Mouse (Mus musculus) midbrain, embryonic 16.5 days (tissue): ENCODE measurements around the gene Gm10272. TPM values are rescaled to one million over a fixed set of nuclear protein-coding genes. Genes with fewer than 3 reads are reported as not detected.
A peak's percentile ranks its signal among the peaks of the same experiment; 100 is the strongest.
"Not testable (repeated sequence)": the region's sequence is repeated elsewhere in the genome, so short reads cannot be mapped to it uniquely, and the experiment has no call there.

ENCODE experiments used
- ATAC-seq: fragments of 200-750 bp; cut with Nextera tagmentation; 2 replicates; pipeline ENCODE4 v1.8.0; 2017; ENCODE audit warnings: moderate TSS enrichment
- H3K27ac ChIP-seq: fragments of 300-500 bp; sonication (generic); 2 replicates; pipeline ENCODE4 v1.5.1; 2014; ENCODE audit warnings: mild to moderate bottlenecking, low read length, mixed read lengths
- H3K27me3 ChIP-seq: fragments of 300-500 bp; sonication (generic); 2 replicates; pipeline ENCODE4 v1.6.1; 2014; ENCODE audit warnings: low read depth, low read length, mixed read lengths; ENCODE audit not compliant: control insufficient read depth, insufficient read depth
- H3K36me3 ChIP-seq: fragments of 300-500 bp; sonication (generic); 2 replicates; pipeline ENCODE4 v1.6.1; 2014; ENCODE audit warnings: mild to moderate bottlenecking, low read length, moderate library complexity, mixed read lengths; ENCODE audit not compliant: control insufficient read depth, insufficient read depth
- H3K4me1 ChIP-seq: fragments of 300-500 bp; sonication (generic); 2 replicates; pipeline ENCODE4 v1.6.1; 2014; ENCODE audit warnings: mild to moderate bottlenecking, low read length, mixed read lengths; ENCODE audit not compliant: control insufficient read depth, insufficient read depth
- H3K4me2 ChIP-seq: fragments of 300-500 bp; sonication (generic); 2 replicates; pipeline ENCODE4 v1.6.1; 2014; ENCODE audit warnings: mild to moderate bottlenecking, low read length, mixed read lengths
- H3K4me3 ChIP-seq: fragments of 300-500 bp; sonication (generic); 2 replicates; pipeline ENCODE4 v1.5.1; 2014; ENCODE audit warnings: low read depth, mild to moderate bottlenecking, low read length, moderate library complexity, mixed read lengths
- H3K9ac ChIP-seq: fragments of 300-500 bp; sonication (generic); 2 replicates; pipeline ENCODE4 v1.6.1; 2014; ENCODE audit warnings: low read depth, low read length, mixed read lengths
- H3K9me3 ChIP-seq: fragments of 300-500 bp; sonication (generic); replicated peaks from 2 replicates; pipeline ENCODE4 v1.6.1; 2014; ENCODE audit warnings: mild to moderate bottlenecking, low read length, mixed read lengths; ENCODE audit not compliant: control insufficient read depth, poor library complexity, severe bottlenecking
- WGBS: fragments of 180-500 bp; shearing (Covaris S2); extraction: QIAGEN DNeasy Blood & Tissue Kit; methylation state at CpG from one replicate; pipeline ENCODE4 v1.1.7; 2014; 5-methylcytosine and 5-hydroxymethylcytosine counted together
- polyA plus RNA-seq: library from polyadenylated mRNA; unstranded; fragments of >200 nt; fragmentation: Nextera tagmentation; extraction: Ambion mirVana; gene quantifications from 2 replicates; pipeline ENCODE4 v1.2.1, GENCODE M21; 2015

Gene Gm10272
- polyA plus RNA-seq, 1 experiment from 2014 or later, result not detected

DNA sequence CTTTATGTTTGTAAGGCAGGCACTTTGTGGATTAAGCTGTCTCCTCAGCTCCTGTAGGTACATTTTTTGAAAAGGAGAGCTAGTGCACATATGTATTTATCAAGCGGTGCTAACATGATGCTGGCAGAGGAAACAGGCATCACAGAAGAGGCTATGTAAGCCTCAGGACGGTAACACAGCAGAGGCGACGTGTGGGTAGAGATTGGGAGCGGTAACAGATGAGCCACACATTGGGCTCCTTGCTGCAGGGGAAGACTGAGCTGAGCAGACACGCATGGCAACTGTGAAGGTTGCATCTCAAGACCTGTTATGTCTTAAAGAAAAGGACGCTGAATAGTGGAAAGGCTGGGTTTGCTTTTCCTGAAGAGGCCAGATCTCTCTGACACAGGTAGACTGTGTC lies 23.4 kb upstream of the Gm10272 start:
- Histone ChIP-seq H3K9me3 (no peaks in the 10 kb centered on the region), H3K4me3 (no peak overlapping the region), H3K4me2 (no peak overlapping the region), H3K27ac (no peak overlapping the region), H3K4me1 (peaks cover 6% of the 10 kb centered on the region; the same call in 1 of the 2 replicates), H3K36me3 (no peaks in the 10 kb centered on the region), H3K9ac (no peak overlapping the region), H3K27me3 (peaks cover 23% of the 10 kb centered on the region)
- 75% methylated on average over 7 of the region's 7 CpGs for WGBS
- no peak for ATAC-seq

DNA sequence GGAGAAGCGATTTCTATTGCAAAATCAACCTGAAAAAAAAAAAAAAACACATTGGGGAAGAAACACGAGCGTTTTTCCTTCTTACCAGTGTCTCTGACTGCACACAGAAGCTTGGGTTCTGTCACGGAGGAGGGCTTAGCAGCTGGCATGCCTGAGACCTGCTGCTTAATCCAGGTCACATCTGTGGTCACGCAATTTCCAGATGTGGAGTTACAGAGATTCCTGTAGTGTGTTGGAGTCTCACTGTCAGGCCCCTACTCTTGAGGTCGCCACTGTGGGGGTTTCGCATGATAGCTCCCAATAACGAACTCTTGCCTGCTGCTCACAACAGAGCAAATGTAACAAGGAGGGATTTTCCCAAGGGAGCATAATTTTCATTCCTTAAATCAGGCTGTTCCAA lies 22.2 kb upstream of the Gm10272 start:
- Histone ChIP-seq H3K27ac (no peak overlapping the region), H3K36me3 (no peaks in the 10 kb centered on the region), H3K4me3 (no peak overlapping the region), H3K4me2 (no peak overlapping the region), H3K9me3 (no peaks in the 10 kb centered on the region), H3K9ac (no peak overlapping the region), H3K4me1 (peaks cover 6% of the 10 kb centered on the region; the same call in 1 of the 2 replicates), H3K27me3 (peaks cover 17% of the 10 kb centered on the region)
- no peak for ATAC-seq
- 31% methylated on average over 8 of the region's 8 CpGs for WGBS

DNA sequence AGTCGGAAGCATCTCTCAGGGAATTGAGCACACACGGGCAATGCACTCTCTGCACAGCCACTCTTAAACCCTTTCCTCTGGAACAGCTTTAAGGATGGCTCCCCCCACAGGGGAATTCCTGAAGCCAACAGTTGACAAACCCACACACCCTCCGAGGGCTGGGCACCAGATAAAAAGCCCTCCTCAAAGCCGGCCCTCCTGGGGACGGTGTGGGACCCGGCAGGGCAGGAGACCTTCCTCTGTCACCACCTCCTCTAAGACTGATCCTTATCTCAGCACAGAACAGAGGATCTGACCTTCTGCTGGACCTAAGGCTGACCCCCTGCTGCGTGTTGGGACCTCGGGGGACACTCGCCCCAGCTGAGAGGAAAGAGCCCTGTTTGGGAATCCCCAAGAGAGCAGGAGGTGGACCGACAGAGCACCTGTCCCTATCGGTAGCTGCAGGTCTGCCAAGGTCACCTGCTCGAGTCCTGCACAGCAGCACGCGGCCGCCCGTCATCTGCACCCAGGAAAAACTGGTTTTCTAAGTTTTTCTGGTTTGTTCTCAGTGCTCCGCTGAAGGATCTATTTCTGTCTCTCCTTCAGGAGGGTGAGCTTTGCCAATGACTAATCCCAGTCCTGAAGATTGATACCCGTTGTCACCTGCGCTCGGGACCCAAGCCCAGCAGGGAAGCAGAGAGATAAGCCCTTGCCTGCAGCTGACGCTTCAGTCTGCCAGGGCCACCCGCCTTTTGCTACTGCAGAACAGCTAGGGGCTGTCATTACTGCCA lies 20.3 kb upstream of the Gm10272 start, which contains the start of gene Tspear:
TSS of gene Tspear (plus strand) at position 675 of the 770 bp plus-strand sequence.
- peaks cover 9% of the 10 kb centered on the region; the same call in 1 of the 2 replicates for H3K4me1 ChIP-seq

DNA sequence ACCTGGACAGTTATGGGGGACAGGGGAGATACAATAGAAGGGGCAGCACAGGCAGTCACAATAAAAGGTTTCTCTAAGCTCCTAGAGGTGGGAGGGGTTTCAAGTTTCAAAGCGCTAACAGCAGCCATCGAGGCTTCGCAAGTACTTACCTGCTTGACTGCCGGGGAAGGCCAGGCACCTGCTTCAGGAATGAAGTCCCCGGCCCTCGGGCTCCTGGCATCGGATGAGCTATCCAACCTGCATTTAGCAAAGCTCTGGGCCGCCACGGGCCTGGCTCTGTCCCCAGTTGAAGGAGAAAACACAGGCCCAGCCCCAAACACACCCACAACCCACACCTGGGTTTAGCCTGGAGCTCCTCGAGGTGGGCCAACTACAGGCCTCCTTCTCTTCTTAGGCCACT lies 19.4 kb upstream of the Gm10272 start:
- Histone ChIP-seq H3K27ac (no peak overlapping the region), H3K27me3 (peaks cover 17% of the 10 kb centered on the region), H3K4me2 (no peak overlapping the region), H3K9ac (no peak overlapping the region), H3K9me3 (no peaks in the 10 kb centered on the region), H3K4me1 (peaks cover 9% of the 10 kb centered on the region; the same call in 1 of the 2 replicates), H3K4me3 (no peak overlapping the region), H3K36me3 (no peaks in the 10 kb centered on the region)
- WGBS, result 36% methylated on average over 10 of the region's 10 CpGs
- no peak for ATAC-seq

More for the DNA sequence above, 20.3 kb upstream of the Gm10272 start, which contains the start of gene Tspear:
- ATAC-seq, result no peak
- Histone ChIP-seq H3K36me3 (no peaks in the 10 kb centered on the region), H3K4me3 (no peak within 1 kb of the TSS), H3K4me2 (no peak within 1 kb of the TSS), H3K9me3 (no peaks in the 10 kb centered on the region), H3K27me3 (peaks cover 17% of the 10 kb centered on the region), H3K27ac (no peak within 1 kb of the TSS), H3K9ac (no peak within 1 kb of the TSS)
- WGBS, result 10% methylated on average over 22 of the region's 22 CpGs

DNA sequence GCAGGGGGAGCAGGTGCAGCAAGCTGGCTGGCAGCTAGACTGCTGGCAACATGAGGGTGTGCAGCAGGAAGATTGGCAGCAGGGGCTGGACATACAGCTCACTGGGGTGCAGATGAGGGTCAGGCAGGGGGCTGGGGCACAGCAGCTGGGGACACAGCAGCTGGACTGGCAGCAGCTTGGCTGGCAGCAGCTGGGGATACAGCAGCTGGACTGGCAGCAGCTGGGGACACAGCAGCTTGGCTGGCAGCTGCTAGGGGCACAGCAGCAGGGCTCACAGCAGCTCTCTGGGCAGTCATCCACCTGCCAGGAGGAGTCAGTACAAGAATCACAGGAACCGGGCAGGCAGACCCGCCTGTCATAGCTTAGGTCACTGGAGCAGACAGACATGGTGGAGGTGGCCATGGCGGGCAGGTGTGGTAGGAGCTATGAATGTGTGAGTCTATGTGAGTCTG lies 16.0 kb upstream of the Gm10272 start, which contains the start of gene Gm19402:
TSS of gene Gm19402 (minus strand) at position 402 of the 452 bp plus-strand sequence.
- H3K9me3 ChIP-seq, H3K27ac ChIP-seq, H3K36me3 ChIP-seq, ATAC-seq, H3K4me3 ChIP-seq, H3K4me1 ChIP-seq, H3K4me2 ChIP-seq: not testable (repeated sequence)
- Histone ChIP-seq H3K9ac (0 out of 2 replicates have a peak within 1 kb of the TSS, but pooled peaks have one; percentile 13), H3K27me3 (peaks cover 17% of the 10 kb centered on the region)
- WGBS, result 64% methylated on average over 3 of the region's 3 CpGs

DNA sequence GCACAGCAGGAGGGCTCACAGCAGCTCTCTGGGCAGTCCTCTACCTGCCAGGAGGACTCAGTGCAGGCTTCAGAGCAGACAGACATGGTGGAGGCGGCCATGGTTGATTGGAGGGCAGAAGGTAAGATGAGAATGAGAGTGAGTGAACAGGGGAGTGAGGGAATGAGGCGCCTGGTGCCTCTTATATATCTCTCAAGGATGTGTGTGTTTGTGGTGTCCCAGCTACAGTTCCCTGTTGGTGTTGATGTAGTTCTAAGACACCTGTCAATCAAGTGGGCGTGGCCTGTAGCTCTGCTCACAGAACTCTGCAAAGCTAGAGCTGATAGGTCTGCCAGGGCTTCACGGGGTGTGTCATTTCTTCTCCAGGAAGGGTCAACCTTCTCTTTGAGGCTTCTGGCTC lies 9.3 kb upstream of the Gm10272 start, which contains the start of gene Gm9508:
TSS of gene Gm9508 (minus strand) at position 101 of the 400 bp plus-strand sequence.
- Histone ChIP-seq H3K27me3 (no peaks in the 10 kb centered on the region), H3K36me3 (no peaks in the 10 kb centered on the region), H3K4me2 (no peak within 1 kb of the TSS), H3K27ac (no peak within 1 kb of the TSS), H3K9ac (no peak within 1 kb of the TSS), H3K4me1 (no peaks in the 10 kb centered on the region), H3K9me3 (no peaks in the 10 kb centered on the region; the same call in 1 of the 2 replicates), H3K4me3 (no peak within 1 kb of the TSS)
- no peak for ATAC-seq
- WGBS, result 45% methylated on average over 4 of the region's 4 CpGs

DNA sequence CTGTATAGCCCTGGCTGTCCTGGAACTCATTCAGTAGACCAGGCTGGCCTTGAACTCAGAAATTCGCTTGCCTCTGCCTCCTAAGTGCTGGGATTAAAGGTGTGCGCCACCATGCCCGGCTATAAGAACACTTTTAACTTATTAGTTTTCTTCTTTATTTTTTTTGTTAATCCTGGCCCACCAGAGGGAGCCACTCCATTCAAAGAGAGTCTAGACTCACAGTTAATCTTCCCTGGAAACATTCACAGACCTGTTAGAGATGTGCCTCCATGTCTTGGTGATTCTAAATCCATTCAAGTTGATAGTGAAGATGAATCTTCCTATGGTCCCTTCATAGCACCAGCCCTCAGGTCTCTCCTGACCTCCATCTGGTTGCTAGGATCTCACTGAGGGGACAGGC lies 3.4 kb downstream of the Gm10272 start:
- H3K4me3 ChIP-seq, result no peak overlapping the region
- WGBS, result 74% methylated on average over 3 of the region's 3 CpGs
- no peak for ATAC-seq

DNA sequence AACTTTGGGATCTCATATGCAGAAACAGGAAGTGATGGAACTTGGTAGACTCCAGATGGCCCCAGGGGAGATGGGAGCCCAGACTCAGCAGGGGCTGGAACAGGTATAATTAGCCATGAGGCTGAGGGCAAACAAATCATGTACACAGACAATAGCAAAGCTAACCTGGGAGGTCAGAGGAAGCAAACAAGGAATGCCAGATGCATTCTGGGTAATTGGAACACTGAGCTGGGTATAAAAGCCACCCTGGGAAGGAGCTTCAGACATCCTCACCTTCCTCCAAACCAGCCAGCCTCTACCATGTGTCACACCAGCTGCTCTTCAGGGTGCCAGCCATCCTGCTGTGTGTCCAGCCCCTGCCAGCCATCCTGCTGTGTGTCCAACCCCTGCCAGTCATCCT lies 4.7 kb downstream of the Gm10272 start, which contains the start of gene Gm10024:
TSS of gene Gm10024 (plus strand) at position 301 of the 400 bp plus-strand sequence.
- not testable (repeated sequence) for ATAC-seq, H3K27me3 ChIP-seq, H3K27ac ChIP-seq, H3K36me3 ChIP-seq, H3K9ac ChIP-seq, H3K4me3 ChIP-seq, H3K4me2 ChIP-seq, H3K9me3 ChIP-seq, H3K4me1 ChIP-seq

More for the DNA sequence above, 3.4 kb downstream of the Gm10272 start:
- Histone ChIP-seq H3K9ac (no peak overlapping the region), H3K9me3 (peaks cover 2% of the 10 kb centered on the region; the same call in 1 of the 2 replicates), H3K4me2 (no peak overlapping the region), H3K27me3 (no peaks in the 10 kb centered on the region), H3K36me3 (no peaks in the 10 kb centered on the region), H3K4me1 (no peaks in the 10 kb centered on the region), H3K27ac (no peak overlapping the region)

DNA sequence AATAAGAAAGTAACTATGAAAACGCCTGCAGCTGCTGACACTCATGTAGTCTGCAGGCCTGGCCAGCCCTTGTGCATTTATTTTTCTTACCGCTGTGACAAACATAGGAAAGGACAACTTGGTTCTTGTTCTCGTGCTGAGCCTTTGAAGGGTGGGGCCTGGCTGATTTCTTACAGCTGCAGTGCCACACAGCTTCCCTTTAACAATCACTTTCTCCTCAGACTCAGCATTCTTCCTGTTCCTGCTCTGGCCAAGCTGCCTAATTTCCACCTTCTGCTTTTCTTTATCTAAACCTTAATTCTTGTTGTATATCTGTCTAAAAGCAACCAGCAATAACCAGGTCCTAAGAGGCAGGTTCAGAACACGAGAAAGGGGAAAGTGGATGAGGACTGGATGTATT lies 7.3 kb downstream of the Gm10272 start:
- no peaks in the 10 kb centered on the region for H3K9me3 ChIP-seq
- no peaks in the 10 kb centered on the region for H3K4me1 ChIP-seq
- H3K27ac ChIP-seq, result no peak overlapping the region
- H3K9ac ChIP-seq, result no peak overlapping the region
- H3K4me3 ChIP-seq, result no peak overlapping the region
- ATAC-seq, result no peak
- H3K4me2 ChIP-seq, result no peak overlapping the region
- no peaks in the 10 kb centered on the region for H3K27me3 ChIP-seq
- 75% methylated on average over 4 of the region's 4 CpGs for WGBS
- no peaks in the 10 kb centered on the region for H3K36me3 ChIP-seq
